Mouse (Mus musculus) C2C12 (cell line): ENCODE data around the gene E2f6.

Experiments used
- CTCF ChIP-seq: IDR thresholded peaks from one replicate; pipeline ENCODE4 v1.5.1; 2011; ENCODE audit not compliant: control insufficient read depth, insufficient read depth, insufficient read length
- MAX ChIP-seq: IDR thresholded peaks from one replicate; pipeline ENCODE4 v1.6.1; 2011; ENCODE audit warnings: mild to moderate bottlenecking, control low read depth
- USF1 ChIP-seq: IDR thresholded peaks from one replicate; pipeline ENCODE4 v1.6.1; 2011; ENCODE audit warnings: low read depth, mild to moderate bottlenecking, control low read depth, moderate library complexity

DNA sequence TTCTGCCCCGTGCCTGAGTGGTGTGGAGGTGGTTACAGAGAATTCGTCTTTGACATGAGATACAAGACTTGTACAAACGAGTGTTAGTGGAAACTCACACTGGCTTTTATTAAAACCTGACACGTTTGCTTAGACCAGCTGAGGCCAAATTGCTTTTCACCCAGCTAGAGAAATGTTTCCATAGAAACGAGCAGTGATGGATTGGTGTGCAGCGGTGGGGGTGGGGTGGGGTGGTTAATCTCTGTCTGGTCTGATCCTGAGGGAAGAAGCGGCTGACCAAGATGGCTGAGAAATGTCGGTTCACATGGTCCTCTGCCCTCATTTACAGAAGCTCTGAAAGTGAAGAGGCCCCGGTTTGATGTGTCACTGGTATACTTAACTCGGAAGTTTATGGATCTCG is 7.8 kb downstream of the E2f6 start:
- TF ChIP-seq CTCF (no peak), USF1 (no peak), MAX (no peak)
